Mouse (Mus musculus): ENCODE measurements around the gene Snrnp35.

DNA sequence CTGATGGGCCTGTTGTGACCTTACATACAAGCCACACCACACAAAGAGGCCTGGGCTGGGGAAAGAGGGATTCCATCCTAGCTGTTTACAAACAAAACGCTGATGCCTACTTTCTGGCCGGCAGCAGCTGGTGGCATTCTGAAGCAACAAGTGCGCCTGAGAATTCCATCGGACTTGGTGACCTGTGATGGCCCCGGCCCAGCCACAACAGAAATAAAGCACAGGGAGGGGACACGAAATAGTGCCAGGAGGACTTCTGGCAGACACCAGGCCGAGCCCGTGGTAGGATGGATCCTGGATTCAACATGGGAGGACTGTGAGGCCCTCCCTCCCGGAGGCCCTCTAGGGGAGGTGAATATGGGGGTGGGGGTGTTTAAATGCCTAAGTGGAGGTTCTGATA lies 45.9 kb downstream of the Snrnp35 start:
- no peak for TF ChIP-seq CTCF (IDR thresholded peaks at IDR 0.05; ENCODE audit: borderline replicate concordance, control insufficient read depth, extremely low read depth, insufficient read depth, low read length, poor library complexity)
- TF ChIP-seq POLR2A (IDR thresholded peaks at IDR 0.05; ENCODE audit: control insufficient read depth, extremely low read depth, insufficient read depth, low read length, poor library complexity) = no peak

Measured in thymus, adult 2 months (tissue).